Mouse (Mus musculus): ENCODE results near the gene Elf2. TPM values are rescaled to one million over a fixed set of nuclear protein-coding genes. Genes with fewer than 3 reads are reported as not detected.

The Elf2 gene
- polyA plus RNA-seq, 1 experiment from 2014 or later = 39.6 TPM

DNA sequence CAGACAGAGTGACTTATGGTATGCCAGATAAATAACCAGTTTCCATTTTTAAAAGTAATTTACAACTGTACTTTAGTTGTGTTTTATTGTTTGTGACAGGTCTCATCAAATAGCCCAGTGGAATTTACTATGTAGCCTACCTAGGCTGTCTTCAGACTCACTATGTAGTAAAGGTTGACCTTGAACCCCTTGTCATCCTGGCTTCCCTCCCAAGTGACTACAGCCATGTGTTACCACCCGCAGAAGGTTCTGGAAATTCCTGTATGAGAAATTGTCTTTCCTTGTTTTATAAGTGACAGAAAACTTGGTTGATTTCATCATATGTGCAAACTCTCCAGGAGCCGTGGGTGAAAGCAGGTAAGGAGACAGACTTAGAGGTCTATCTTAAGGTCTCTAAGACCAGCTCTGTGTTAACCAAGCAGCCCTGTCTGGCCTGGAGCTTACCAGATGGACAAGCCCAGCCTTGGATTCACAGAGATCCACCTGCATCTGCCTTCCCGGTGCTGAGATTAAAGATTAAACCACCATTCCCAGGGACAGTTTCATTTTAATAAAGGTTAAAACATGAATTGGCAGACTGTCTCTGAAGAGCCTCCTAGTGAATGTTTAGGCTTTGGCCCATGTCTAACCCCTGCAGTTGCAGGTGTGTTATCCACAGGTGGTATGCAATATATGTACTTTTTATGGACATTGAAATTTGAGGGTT is 108.1 kb downstream of the Elf2 start:
- H3K4me2 ChIP-seq = no peak overlapping the region
- no peak for ATAC-seq (replicated peaks)
- no peaks in the 10 kb centered on the region for H3K36me3 ChIP-seq (replicated peaks)
- 91% methylated on average over 3 of the region's 3 CpGs for WGBS
- no peaks in the 10 kb centered on the region for H3K27me3 ChIP-seq (replicated peaks)
- no peak overlapping the region for H3K27ac ChIP-seq
- peaks cover 9% of the 10 kb centered on the region for H3K4me1 ChIP-seq
- H3K4me3 ChIP-seq = no peak overlapping the region
- no peaks in the 10 kb centered on the region for H3K9me3 ChIP-seq
- no peak overlapping the region for H3K9ac ChIP-seq

DNA sequence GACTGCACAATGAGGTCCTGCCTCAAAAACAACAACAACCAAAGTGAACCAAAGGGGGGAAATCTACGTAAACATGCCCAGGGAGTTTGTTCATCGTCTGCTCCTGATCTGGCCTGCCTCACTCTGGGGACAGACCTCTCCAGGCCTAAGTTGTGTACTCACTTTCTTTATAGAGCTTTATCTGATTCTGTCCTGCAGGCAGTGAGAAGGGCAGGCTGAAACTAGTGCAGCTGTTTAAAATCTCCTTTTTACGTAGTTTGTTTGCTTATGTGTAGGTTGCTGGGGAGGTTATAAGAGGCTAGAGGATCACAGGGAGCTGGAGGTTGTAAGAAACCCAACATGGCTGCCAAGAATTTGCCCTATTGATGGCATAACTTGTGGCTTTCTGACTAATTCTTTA is 109.0 kb downstream of the Elf2 start:
- Histone ChIP-seq H3K4me3 (no peak overlapping the region), H3K4me2 (no peak overlapping the region), H3K9me3 (no peaks in the 10 kb centered on the region), H3K36me3 (replicated peaks) (no peaks in the 10 kb centered on the region), H3K27ac (no peak overlapping the region), H3K4me1 (peaks cover 16% of the 10 kb centered on the region), H3K27me3 (replicated peaks) (no peaks in the 10 kb centered on the region), H3K9ac (no peak overlapping the region)
- ATAC-seq (replicated peaks) = no peak
- WGBS = 63% methylated on average over 3 of the region's 3 CpGs

GRCm38 (mm10) chr3:51230886-51231285 is 109.6 kb downstream of the Elf2 start:
- Histone ChIP-seq H3K27ac (no peak overlapping the region), H3K27me3 (replicated peaks) (no peaks in the 10 kb centered on the region), H3K4me1 (peaks cover 22% of the 10 kb centered on the region), H3K9me3 (no peaks in the 10 kb centered on the region), H3K4me2 (no peak overlapping the region), H3K9ac (no peak overlapping the region), H3K36me3 (replicated peaks) (no peaks in the 10 kb centered on the region), H3K4me3 (no peak overlapping the region)
- no peak for ATAC-seq (replicated peaks)
- 80% methylated on average over 5 of the region's 5 CpGs for whole genome bisulfite sequencing

DNA sequence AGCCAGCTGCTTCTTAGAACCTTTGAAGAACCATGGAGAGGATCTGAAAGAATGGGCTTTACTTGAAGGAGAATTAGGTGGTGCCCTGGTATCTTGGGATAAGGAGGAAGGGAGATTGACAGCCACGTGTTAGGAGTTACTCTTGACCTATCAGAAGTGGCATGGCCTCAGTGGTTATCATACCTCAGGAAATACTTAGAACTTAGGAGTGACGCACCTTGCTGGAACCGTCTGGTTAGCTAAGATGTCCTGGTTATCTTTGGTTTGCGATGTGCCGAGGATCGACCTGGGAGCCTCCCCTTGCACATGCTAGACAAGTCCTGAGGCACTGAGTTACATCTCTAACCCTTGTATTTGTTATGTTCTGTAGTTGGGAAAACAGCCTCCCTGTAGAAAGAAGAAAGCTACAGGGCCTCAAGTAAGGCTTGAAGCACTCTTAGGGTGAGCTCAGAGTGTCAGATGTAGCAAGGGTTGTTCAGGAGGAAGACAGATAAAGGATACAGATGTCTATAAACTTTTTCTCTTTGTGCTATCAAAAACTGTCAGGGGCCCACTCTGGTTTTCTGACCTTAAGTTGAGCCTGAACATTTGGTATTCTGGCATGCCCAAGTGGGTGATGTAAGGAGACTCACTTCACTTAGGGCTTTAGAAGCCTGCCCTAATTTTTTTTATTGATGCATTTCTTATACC is 110.2 kb downstream of the Elf2 start:
- Histone ChIP-seq H3K36me3 (replicated peaks) (no peaks in the 10 kb centered on the region), H3K9ac (no peak overlapping the region), H3K27ac (no peak overlapping the region), H3K4me2 (no peak overlapping the region), H3K9me3 (no peaks in the 10 kb centered on the region), H3K4me1 (peaks cover 25% of the 10 kb centered on the region), H3K4me3 (no peak overlapping the region), H3K27me3 (replicated peaks) (no peaks in the 10 kb centered on the region)
- 92% methylated on average over 6 of the region's 6 CpGs for WGBS
- no peak for ATAC-seq (replicated peaks)

- no peak for ATAC-seq (replicated peaks)
- no peaks in the 10 kb centered on the region for H3K27me3 ChIP-seq (replicated peaks)
- no peaks in the 10 kb centered on the region for H3K9me3 ChIP-seq
- no peak overlapping the region for H3K27ac ChIP-seq
- H3K4me2 ChIP-seq = no peak overlapping the region
- H3K4me3 ChIP-seq = no peak overlapping the region
- peaks cover 23% of the 10 kb centered on the region for H3K4me1 ChIP-seq
- H3K36me3 ChIP-seq (replicated peaks) = no peaks in the 10 kb centered on the region
- no peak overlapping the region for H3K9ac ChIP-seq
- 82% methylated on average over 3 of the region's 3 CpGs for WGBS
Observed at GRCm38 (mm10) chr3:51229226-51229625, 111.2 kb downstream of the Elf2 start.

DNA sequence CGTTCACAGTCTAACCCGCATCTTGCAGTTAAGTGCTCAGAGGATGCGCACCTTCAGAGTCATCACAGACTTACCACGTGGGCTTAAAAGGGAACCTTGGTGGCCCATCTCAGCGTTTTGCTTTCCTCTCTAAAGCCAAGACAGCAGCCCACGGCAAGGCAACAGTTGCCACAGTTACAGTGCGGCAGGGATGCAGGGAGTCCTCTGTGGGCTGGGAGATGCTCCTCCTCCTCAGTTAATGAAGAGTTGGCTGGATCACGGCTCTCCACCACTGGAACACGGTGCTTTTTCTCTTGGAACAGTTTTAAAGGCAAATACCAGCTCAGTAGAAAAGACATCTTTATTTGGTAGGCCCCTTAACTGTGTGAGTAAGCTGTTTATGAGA is 111.7 kb downstream of the Elf2 start:
- Histone ChIP-seq H3K4me3 (no peak overlapping the region), H3K4me2 (no peak overlapping the region), H3K27me3 (replicated peaks) (no peaks in the 10 kb centered on the region), H3K4me1 (peaks cover 24% of the 10 kb centered on the region), H3K27ac (no peak overlapping the region), H3K9ac (no peak overlapping the region), H3K36me3 (replicated peaks) (no peaks in the 10 kb centered on the region), H3K9me3 (no peaks in the 10 kb centered on the region)
- ATAC-seq (replicated peaks) = no peak
- 79% methylated on average over 9 of the region's 9 CpGs for WGBS

GRCm38 (mm10) chr3:51228038-51228820 is 112.2 kb downstream of the Elf2 start:
- peaks cover 30% of the 10 kb centered on the region for H3K4me1 ChIP-seq

GRCm38 (mm10) chr3:51226601-51227000 is 113.9 kb downstream of the Elf2 start:
- no peak overlapping the region; the same call in 1 of the 2 replicates for H3K4me3 ChIP-seq
- peaks cover 31% of the 10 kb centered on the region for H3K4me1 ChIP-seq
- 90% methylated on average over 3 of the region's 3 CpGs for WGBS
- no peaks in the 10 kb centered on the region for H3K27me3 ChIP-seq (replicated peaks)
- no peaks in the 10 kb centered on the region for H3K9me3 ChIP-seq
- H3K4me2 ChIP-seq = peak overlapping the region; percentile 80; the same call in 1 of the 2 replicates
- ATAC-seq (replicated peaks) = no peak
- H3K27ac ChIP-seq = no peak overlapping the region
- H3K36me3 ChIP-seq (replicated peaks) = no peaks in the 10 kb centered on the region
- no peak overlapping the region for H3K9ac ChIP-seq

More at GRCm38 (mm10) chr3:51228038-51228820, 112.2 kb downstream of the Elf2 start:
- no peaks in the 10 kb centered on the region for H3K9me3 ChIP-seq
- no peak overlapping the region for H3K27ac ChIP-seq
- no peak for ATAC-seq (replicated peaks)
- no peak overlapping the region for H3K4me3 ChIP-seq
- no peaks in the 10 kb centered on the region for H3K27me3 ChIP-seq (replicated peaks)
- no peak overlapping the region for H3K9ac ChIP-seq
- no peak overlapping the region for H3K4me2 ChIP-seq
- H3K36me3 ChIP-seq (replicated peaks) = no peaks in the 10 kb centered on the region
- 81% methylated on average over 10 of the region's 10 CpGs for WGBS

DNA sequence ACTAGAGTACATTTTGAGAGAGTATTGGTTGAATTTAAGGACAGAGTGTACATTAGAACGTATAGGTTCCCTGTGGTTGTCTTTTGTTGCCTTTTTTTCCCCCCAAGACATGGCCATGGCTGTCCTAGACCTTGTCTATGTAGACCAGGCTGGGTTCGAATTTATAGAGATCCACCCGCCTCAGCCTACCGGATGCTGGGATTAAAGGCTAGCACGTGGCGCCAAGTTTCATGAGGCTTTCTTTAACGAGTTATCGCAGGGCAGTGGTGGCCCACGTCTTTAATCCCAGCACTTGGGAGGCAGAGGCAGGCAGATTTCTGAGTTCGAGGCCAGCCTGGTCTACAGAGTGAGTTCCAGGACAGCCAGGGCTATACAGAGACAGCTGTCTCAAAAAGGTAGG is 114.5 kb downstream of the Elf2 start:
- H3K27me3 ChIP-seq (replicated peaks) = no peaks in the 10 kb centered on the region
- H3K9ac ChIP-seq = peak overlapping the region; percentile 81; the same call in 1 of the 2 replicates
- H3K4me2 ChIP-seq = peak overlapping the region; percentile 80
- peaks cover 31% of the 10 kb centered on the region for H3K4me1 ChIP-seq
- H3K9me3 ChIP-seq = no peaks in the 10 kb centered on the region
- H3K36me3 ChIP-seq (replicated peaks) = no peaks in the 10 kb centered on the region
- no peak for ATAC-seq (replicated peaks)
- no peak overlapping the region for H3K27ac ChIP-seq
- WGBS = 96% methylated on average over 10 of the region's 10 CpGs
- H3K4me3 ChIP-seq = peak overlapping the region; percentile 69

- H3K4me3 ChIP-seq = peak overlapping the region; percentile 69
- no peak for ATAC-seq (replicated peaks)
- no peaks in the 10 kb centered on the region for H3K9me3 ChIP-seq
- no peaks in the 10 kb centered on the region for H3K27me3 ChIP-seq (replicated peaks)
- H3K4me2 ChIP-seq = peak overlapping the region; percentile 80
- peak overlapping the region; percentile 81 for H3K9ac ChIP-seq
- H3K36me3 ChIP-seq (replicated peaks) = no peaks in the 10 kb centered on the region
- WGBS = under 1% methylated on average over 39 of the region's 39 CpGs
- peaks cover 31% of the 10 kb centered on the region for H3K4me1 ChIP-seq
- peak overlapping the region; percentile 100 for H3K27ac ChIP-seq
Observed at GRCm38 (mm10) chr3:51225226-51225750, 115.2 kb downstream of the Elf2 start.

DNA sequence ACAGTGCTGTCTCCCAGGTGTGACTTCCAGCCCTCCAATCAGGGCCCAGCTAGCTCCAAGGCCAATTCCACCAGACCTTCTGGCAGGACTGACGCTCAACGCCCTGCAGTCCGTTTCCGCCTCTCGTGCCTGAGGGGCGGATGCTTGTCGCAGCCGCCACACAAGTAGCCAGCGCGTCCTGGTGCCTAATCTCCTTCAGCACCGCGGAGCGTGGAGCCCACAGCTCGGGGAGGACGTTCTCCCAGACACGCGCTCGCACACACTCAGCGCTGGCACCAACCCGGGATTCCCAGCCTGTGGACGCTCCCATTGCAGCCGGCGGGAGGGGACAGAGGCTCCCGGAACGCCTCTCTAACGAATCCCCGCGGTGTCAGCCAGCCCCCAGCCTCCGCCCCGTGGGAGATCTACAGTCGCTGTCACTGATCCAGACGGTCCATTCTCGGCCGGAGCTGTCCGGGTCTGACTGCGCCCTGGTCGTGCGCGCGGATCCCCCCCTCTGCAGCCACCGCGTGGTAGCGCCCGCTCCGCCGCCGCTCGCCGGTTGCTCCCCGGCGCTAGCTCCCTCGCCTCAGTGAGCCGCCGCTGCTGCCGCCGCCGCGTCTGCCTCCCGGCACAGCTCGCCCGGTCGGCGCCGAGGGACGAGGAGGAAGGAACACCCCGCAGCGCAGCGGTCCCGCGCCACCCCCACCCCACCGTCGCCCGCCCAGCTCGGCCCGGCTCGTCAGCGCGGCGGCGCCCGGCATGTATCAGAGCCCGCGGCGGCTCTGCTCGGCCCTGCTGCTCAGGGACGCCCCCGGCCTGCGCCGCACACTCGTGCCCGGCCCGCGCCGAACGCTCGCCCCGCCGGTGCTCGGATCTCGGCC is 115.9 kb downstream of the Elf2 start, which contains the start of gene Noct:
Noct (plus strand) TSS at position 85 of the 863 bp plus-strand sequence.
- peak within 1 kb of the TSS; percentile 80 for H3K4me2 ChIP-seq
- H3K36me3 ChIP-seq (replicated peaks) = no peaks in the 10 kb centered on the region
- H3K4me3 ChIP-seq = peak within 1 kb of the TSS; percentile 69
- peaks cover 31% of the 10 kb centered on the region for H3K4me1 ChIP-seq
- H3K27ac ChIP-seq = peak within 1 kb of the TSS; percentile 100
- under 1% methylated on average over 99 of the region's 100 CpGs for WGBS
- no peaks in the 10 kb centered on the region for H3K9me3 ChIP-seq
- ATAC-seq (replicated peaks) = peak; percentile 94
- H3K27me3 ChIP-seq (replicated peaks) = no peaks in the 10 kb centered on the region
- H3K9ac ChIP-seq = peak within 1 kb of the TSS; percentile 81

Measured in midbrain, embryonic 15.5 days (tissue).